In the genomic region with DNA sequence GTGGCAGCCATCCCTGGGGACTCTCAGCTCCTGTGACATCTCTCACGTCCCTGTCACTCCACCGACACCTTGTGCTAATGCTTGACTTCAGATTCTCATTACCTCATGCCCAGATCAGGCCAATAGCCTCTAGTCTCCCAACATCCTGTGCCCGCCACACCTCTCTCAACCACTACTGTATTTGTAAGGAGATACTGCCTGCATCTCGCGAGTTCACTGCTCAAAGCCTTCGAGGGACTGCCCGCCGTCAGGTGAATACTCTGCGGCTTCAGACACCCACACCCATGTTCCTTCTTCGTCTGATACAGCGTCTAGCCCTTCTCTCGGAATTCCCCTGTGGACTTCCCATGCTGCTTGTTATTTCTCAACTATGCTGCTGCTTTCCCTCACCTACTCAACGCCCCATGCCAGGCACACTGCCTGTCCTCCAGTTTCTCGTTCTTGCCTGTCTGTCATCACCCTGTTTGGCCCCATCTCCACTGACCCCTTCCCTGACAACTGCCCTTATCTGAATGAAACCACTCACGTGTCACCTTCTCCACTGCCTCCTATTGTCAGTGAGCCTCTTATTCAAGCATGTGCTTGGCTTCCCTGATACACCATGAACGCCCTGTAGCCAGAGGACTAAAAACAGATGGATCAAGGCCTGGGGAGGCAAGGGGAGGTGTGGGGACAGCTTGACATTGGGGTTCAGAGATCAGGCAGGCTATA, we compare ENCODE assay signal across 13 mouse cellular contexts. TPM values are rescaled to one million over a fixed set of nuclear protein-coding genes. Genes with fewer than 3 reads are reported as not detected.
DNase-seq lines count a peak whose midpoint lies in the region; ATAC-seq and TF ChIP-seq lines count a peak whose summit lies in the region.
"Had no signal": no experiment of that assay in that cellular context is flagged by ENCODE, and none has a peak within 500 bp of the region (broad histone marks: within the 10 kb centered on the region; RNA-seq: fewer than 3 reads in every experiment).

No protein-coding gene starts in this region.

- no peak overlapping the region for H3K9ac ChIP-seq in kidney, embryonic 14.5 days (ENCODE audit: low read depth, low read length)
- H3K9ac ChIP-seq in MEL (ENCODE audit: control insufficient read depth, low read depth, low read length, poor library complexity, severe bottlenecking), result no peak overlapping the region
- H3K9ac ChIP-seq in heart, embryonic 13.5 days, result peak overlapping the region; percentile 54
- no peak overlapping the region for H3K9ac ChIP-seq in intestine, embryonic 15.5 days
- no peak overlapping the region for H3K9ac ChIP-seq in forebrain, embryonic 11.5 days (ENCODE audit: low read length)
- H3K9ac ChIP-seq: hindbrain, embryonic 12.5 days had no signal

- no peak for TF ChIP-seq CTCF in kidney, adult 2 months (conservative IDR thresholded peaks at IDR 0.05; ENCODE audit: insufficient read depth, insufficient read length, low read depth, low read length)
- no peak for TF ChIP-seq CTCF in MEL (IDR thresholded peaks at IDR 0.05 in 2 of 3, conservative IDR thresholded peaks at IDR 0.05 in 1 of 3; ENCODE audit: control insufficient read depth in 1 of 3, insufficient read depth in 1 of 3, low read depth in 2 of 3, low read length in 3 of 3, poor library complexity in 1 of 3, severe bottlenecking in 1 of 3)

- no peak overlapping the region for H3K27ac ChIP-seq in kidney, embryonic 14.5 days (ENCODE audit: low read depth, low read length)
- no peak overlapping the region for H3K27ac ChIP-seq in kidney, adult 2 months (ENCODE audit: insufficient read depth, low read depth, low read length)
- no peak overlapping the region for H3K27ac ChIP-seq in MEL (ENCODE audit: control insufficient read depth, low read depth, low read length)
- peak overlapping the region; percentile 96 for H3K27ac ChIP-seq in heart, embryonic 13.5 days (replicated peaks)
- no peak overlapping the region for H3K27ac ChIP-seq in intestine, embryonic 15.5 days
- no peak overlapping the region for H3K27ac ChIP-seq in forebrain, embryonic 11.5 days (ENCODE audit: low read depth, low read length)
- H3K27ac ChIP-seq: hindbrain, embryonic 12.5 days had no signal

- no peak overlapping the region for H3K4me3 ChIP-seq in kidney, embryonic 14.5 days (ENCODE audit: low read length)
- H3K4me3 ChIP-seq in kidney, adult 2 months (ENCODE audit: insufficient read depth, low read depth, low read length), result no peak overlapping the region
- no peak overlapping the region for H3K4me3 ChIP-seq in MEL (ENCODE audit: control insufficient read depth in 1 of 2, insufficient read depth in 1 of 2, low read depth in 2 of 2, low read length in 2 of 2)
- H3K4me3 ChIP-seq in heart, embryonic 13.5 days, result peak overlapping the region; percentile 15; the same call in 1 of the 2 replicates
- H3K4me3 ChIP-seq in intestine, embryonic 15.5 days (replicated peaks), result no peak overlapping the region
- H3K4me3 ChIP-seq in forebrain, embryonic 11.5 days (ENCODE audit: low read depth, low read length), result no peak overlapping the region
- H3K4me3 ChIP-seq: hindbrain, embryonic 12.5 days had no signal

- H3K9me3 ChIP-seq in kidney, embryonic 14.5 days (ENCODE audit: control insufficient read depth, low read length), result no peaks in the 10 kb centered on the region
- no peaks in the 10 kb centered on the region for H3K9me3 ChIP-seq in MEL (replicated peaks; ENCODE audit: insufficient read depth, low read length)
- peaks cover 8% of the 10 kb centered on the region; the same call in 1 of the 2 replicates for H3K9me3 ChIP-seq in heart, embryonic 13.5 days
- H3K9me3 ChIP-seq in intestine, embryonic 15.5 days, result no peaks in the 10 kb centered on the region
- H3K9me3 ChIP-seq in forebrain, embryonic 11.5 days (ENCODE audit: control insufficient read depth, low read length), result no peaks in the 10 kb centered on the region; the same call in 1 of the 2 replicates

- 71% methylated on average over 16 of the region's 16 CpGs for WGBS in kidney, embryonic 14.5 days
- WGBS in kidney, adult 2 months, result 78% methylated on average over 16 of the region's 16 CpGs
- WGBS in heart, embryonic 13.5 days, result 12% methylated on average over 16 of the region's 16 CpGs
- 67% methylated on average over 16 of the region's 16 CpGs for WGBS in intestine, embryonic 15.5 days
- WGBS in forebrain, embryonic 11.5 days, result 82% methylated on average over 16 of the region's 16 CpGs

- peak; percentile 46; the same call in 1 of the 2 replicates for ATAC-seq in kidney, embryonic 14.5 days (ENCODE audit: low FRiP score, low TSS enrichment)
- ATAC-seq in heart, embryonic 13.5 days (ENCODE audit: extremely low read depth, insufficient number of reproducible peaks, low FRiP score, low TSS enrichment), result peak; percentile 70
- ATAC-seq in intestine, embryonic 15.5 days, result peak; percentile 46
- ATAC-seq in forebrain, embryonic 11.5 days (replicated peaks; ENCODE audit: low FRiP score), result no peak

- H3K4me1 ChIP-seq in kidney, embryonic 14.5 days (ENCODE audit: control insufficient read depth, insufficient read depth, low read length), result no peaks in the 10 kb centered on the region
- H3K4me1 ChIP-seq in kidney, adult 2 months (ENCODE audit: control insufficient read depth, insufficient read depth, low read length), result no peaks in the 10 kb centered on the region
- H3K4me1 ChIP-seq in MEL (ENCODE audit: control insufficient read depth in 1 of 2, insufficient read depth in 2 of 2, low read length in 2 of 2), result peaks cover 21 to 24% of the 10 kb centered on the region in 2 experiments
- H3K4me1 ChIP-seq in heart, embryonic 13.5 days, result peaks cover 64% of the 10 kb centered on the region
- H3K4me1 ChIP-seq in intestine, embryonic 15.5 days (replicated peaks), result no peaks in the 10 kb centered on the region
- H3K4me1 ChIP-seq in forebrain, embryonic 11.5 days (replicated peaks; ENCODE audit: control insufficient read depth, insufficient read depth, low read length), result no peaks in the 10 kb centered on the region
- H3K4me1 ChIP-seq: hindbrain, embryonic 12.5 days had no signal

- TF ChIP-seq POLR2A in kidney, adult 2 months (IDR thresholded peaks at IDR 0.05; ENCODE audit: low read depth, low read length), result no peak
- TF ChIP-seq POLR2A in MEL (IDR thresholded peaks at IDR 0.05; ENCODE audit: control insufficient read depth in 1 of 2, insufficient read depth in 1 of 2, low read depth in 1 of 2, low read length in 2 of 2, poor library complexity in 1 of 2), result no peak

- no peak for TF ChIP-seq RAD21 in MEL (IDR thresholded peaks at IDR 0.05; ENCODE audit: low read depth, low read length)

- TF ChIP-seq EP300 in MEL (IDR thresholded peaks at IDR 0.05; ENCODE audit: low read depth in 1 of 2, low read length in 2 of 2), result no peak

- no peak for DNase-seq in kidney, adult 2 months
- no peak for DNase-seq in MEL (ENCODE audit: low read depth, low spot score)
- DNase-seq in forebrain, embryonic 11.5 days (ENCODE audit: low spot score), result no peak
- DNase-seq in layer of hippocampus, postnatal 10 days (ENCODE audit: low spot score in 2 of 2), result no peak
- DNase-seq in Muller cell, postnatal 12 days (ENCODE audit: inconsistent ontology term), result no peak
- DNase-seq: cerebellum, adult 8-10 months; kidney, postnatal 14 days; right cerebral cortex, postnatal 14 days; thymus, postnatal 14 days had no signal

- H3K36me3 ChIP-seq in kidney, embryonic 14.5 days (ENCODE audit: control insufficient read depth, insufficient read depth, low read length), result no peaks in the 10 kb centered on the region
- H3K36me3 ChIP-seq in kidney, adult 2 months (ENCODE audit: control insufficient read depth, insufficient read depth, low read length), result no peaks in the 10 kb centered on the region
- peaks cover 0 to 23% of the 10 kb centered on the region in 2 experiments; a peak in 2 of 4 replicates for H3K36me3 ChIP-seq in MEL (ENCODE audit: control insufficient read depth in 1 of 2, insufficient read depth in 2 of 2, low read length in 2 of 2)
- no peaks in the 10 kb centered on the region for H3K36me3 ChIP-seq in heart, embryonic 13.5 days
- no peaks in the 10 kb centered on the region for H3K36me3 ChIP-seq in intestine, embryonic 15.5 days
- H3K36me3 ChIP-seq in forebrain, embryonic 11.5 days (ENCODE audit: control insufficient read depth, insufficient read depth, low read length), result no peaks in the 10 kb centered on the region
- H3K36me3 ChIP-seq: hindbrain, embryonic 12.5 days had no signal

- no peaks in the 10 kb centered on the region for H3K79me2 ChIP-seq in MEL (ENCODE audit: control insufficient read depth, insufficient read depth, low read length, poor library complexity)

- no peak overlapping the region for H3K4me2 ChIP-seq in kidney, embryonic 14.5 days (replicated peaks; ENCODE audit: low read depth, low read length)
- H3K4me2 ChIP-seq in heart, embryonic 13.5 days, result peak overlapping the region; percentile 60
- no peak overlapping the region for H3K4me2 ChIP-seq in intestine, embryonic 15.5 days (replicated peaks)
- no peak overlapping the region for H3K4me2 ChIP-seq in forebrain, embryonic 11.5 days (ENCODE audit: low read depth, low read length, severe bottlenecking)
- H3K4me2 ChIP-seq: hindbrain, embryonic 12.5 days had no signal

- no peaks in the 10 kb centered on the region for H3K27me3 ChIP-seq in kidney, embryonic 14.5 days (ENCODE audit: control insufficient read depth, insufficient read depth, low read length)
- no peaks in the 10 kb centered on the region for H3K27me3 ChIP-seq in kidney, adult 2 months (replicated peaks; ENCODE audit: control insufficient read depth, insufficient read depth, low read length)
- no peaks in the 10 kb centered on the region for H3K27me3 ChIP-seq in MEL (ENCODE audit: control insufficient read depth in 1 of 2, insufficient read depth in 2 of 2, low read length in 2 of 2)
- H3K27me3 ChIP-seq in heart, embryonic 13.5 days (replicated peaks), result no peaks in the 10 kb centered on the region
- no peaks in the 10 kb centered on the region for H3K27me3 ChIP-seq in intestine, embryonic 15.5 days (replicated peaks)
- H3K27me3 ChIP-seq in forebrain, embryonic 11.5 days (ENCODE audit: control insufficient read depth, insufficient read depth, low read length), result peaks cover 6% of the 10 kb centered on the region; the same call in 1 of the 2 replicates
- H3K27me3 ChIP-seq: hindbrain, embryonic 12.5 days had no signal

TF ChIP-seq in MEL, 35 proteins besides CTCF, POLR2A, EP300 and RAD21 (continues in another document):
- TF ChIP-seq CHD2 (IDR thresholded peaks at IDR 0.05; ENCODE audit: low read length) (no peak), ZC3H11A (IDR thresholded peaks at IDR 0.05; ENCODE audit: low read depth, low read length) (no peak)

RNA-seq across cellular contexts. Expression of gene Hopx, which starts 15.5 kb away (rescaled TPM):
- polyA plus RNA-seq in kidney, embryonic 14.5 days (2014; fragmentation: Nextera tagmentation; extraction: Ambion mirVana), result 2.0 and 3.2 TPM in 2 replicates
- polyA plus RNA-seq in kidney, adult 2 months (2012; rRNA removed), result 14.2 and 18.4 TPM in 2 replicates
- total RNA-seq in MEL (2012; rRNA removed), result 42.3 and 43.4 TPM in 2 replicates
- 10 to 100 TPM in 1 of 2 experiments, not detected in 1; 26.8 TPM for polyA plus RNA-seq in MEL (2012; ENCODE audit: insufficient read depth in 1 of 2, insufficient read length in 2 of 2, low read depth in 1 of 2, low replicate concordance in 2 of 2, missing spikeins in 1 of 2)
- polyA plus RNA-seq in heart, embryonic 13.5 days (2015; fragmentation: Nextera tagmentation; extraction: Ambion mirVana), result 12.6 and 16.4 TPM in 2 replicates
- polyA plus RNA-seq in intestine, embryonic 15.5 days (2015; fragmentation: Nextera tagmentation; extraction: Ambion mirVana), result 3.5 and 3.8 TPM in 2 replicates
- polyA plus RNA-seq in forebrain, embryonic 11.5 days (2014; fragmentation: Nextera tagmentation; extraction: Ambion mirVana), result 0.63 and 0.87 TPM in 2 replicates
- total RNA-seq in layer of hippocampus, postnatal 10 days (2021), result 10 to 100 TPM; 76.6 to 77.1 TPM
